Mouse (Mus musculus) liver, embryonic 16.5 days (tissue): ENCODE measurements around the gene Btbd17. TPM values are rescaled to one million over a fixed set of nuclear protein-coding genes. Genes with fewer than 3 reads are reported as not detected.
A peak's percentile ranks its signal among the peaks of the same experiment; 100 is the strongest.

Source experiments
- ATAC-seq: fragments of 200-750 bp; cut with Nextera tagmentation; 2 replicates; pipeline ENCODE4 v1.8.0; 2017; ENCODE audit warnings: low read depth, mild to moderate bottlenecking, moderate number of reproducible peaks, moderate library complexity
- H3K27ac ChIP-seq: fragments of 300-500 bp; sonication (generic); 2 replicates; pipeline ENCODE4 v1.5.1; 2014; ENCODE audit warnings: mild to moderate bottlenecking, low read length
- H3K27me3 ChIP-seq: fragments of 300-500 bp; sonication (generic); 2 replicates; pipeline ENCODE4 v1.6.1; 2014; ENCODE audit warnings: low read depth, low read length, mixed read lengths; ENCODE audit not compliant: control insufficient read depth, insufficient read depth
- H3K36me3 ChIP-seq: fragments of 300-500 bp; sonication (generic); 2 replicates; pipeline ENCODE4 v1.6.1; 2014; ENCODE audit warnings: mild to moderate bottlenecking; ENCODE audit not compliant: control insufficient read depth, insufficient read depth
- H3K4me1 ChIP-seq: fragments of 300-500 bp; sonication (generic); 2 replicates; pipeline ENCODE4 v1.6.1; 2014; ENCODE audit warnings: low read depth, low read length, mixed read lengths; ENCODE audit not compliant: control insufficient read depth
- H3K4me2 ChIP-seq: fragments of 300-500 bp; sonication (generic); 2 replicates; pipeline ENCODE4 v1.6.1; 2014; ENCODE audit warnings: low read depth, low read length, mixed read lengths
- H3K4me3 ChIP-seq: fragments of 300-500 bp; sonication (generic); 2 replicates; pipeline ENCODE4 v1.5.1; 2014; ENCODE audit warnings: low read depth, mild to moderate bottlenecking, low read length
- H3K9ac ChIP-seq: fragments of 300-500 bp; sonication (generic); 2 replicates; pipeline ENCODE4 v1.6.1; 2014; ENCODE audit warnings: low read depth, low read length
- H3K9me3 ChIP-seq: fragments of 300-500 bp; sonication (generic); replicated peaks from 2 replicates; pipeline ENCODE4 v1.6.1; 2016; ENCODE audit warnings: low read length; ENCODE audit not compliant: control insufficient read depth
- WGBS: fragments of 180-500 bp; shearing (Covaris S2); extraction: QIAGEN DNeasy Blood & Tissue Kit; methylation state at CpG from one replicate; pipeline ENCODE4 v1.1.7; 2014; ENCODE audit not compliant: insufficient replicate concordance; 5-methylcytosine and 5-hydroxymethylcytosine counted together
- polyA plus RNA-seq: library from polyadenylated mRNA; unstranded; fragments of >200 nt; fragmentation: Nextera tagmentation; extraction: Ambion mirVana; gene quantifications from 2 replicates; pipeline ENCODE4 v1.2.1, GENCODE M21; 2015

Gene Btbd17
- polyA plus RNA-seq, 1 experiment from 2014 or later, result not detected

DNA sequence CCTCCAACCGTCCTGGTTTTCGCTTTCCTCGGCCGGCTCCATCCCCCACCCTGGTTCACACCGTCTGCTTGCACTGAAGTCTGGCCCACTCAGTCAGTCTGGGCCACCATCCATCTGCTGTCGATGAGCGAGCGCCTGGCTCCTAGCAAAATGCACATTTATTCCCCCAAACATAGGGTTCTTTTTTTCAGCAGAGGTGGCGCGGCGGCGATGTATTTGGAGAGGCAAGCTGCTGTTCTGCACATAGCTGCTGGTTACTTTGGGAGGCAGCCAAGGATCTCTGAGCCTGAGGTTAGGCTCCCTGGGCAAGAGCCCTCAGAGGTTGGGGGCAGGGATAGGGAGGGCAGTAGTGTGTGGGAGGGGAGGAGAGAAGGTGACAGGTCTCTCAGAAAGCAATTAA lies 27.0 kb upstream of the Btbd17 start:
- no peaks in the 10 kb centered on the region for H3K36me3 ChIP-seq
- 79% methylated on average over 12 of the region's 12 CpGs for WGBS
- H3K27me3 ChIP-seq, result no peaks in the 10 kb centered on the region
- H3K27ac ChIP-seq, result no peak overlapping the region
- ATAC-seq, result peak; percentile 63; the same call in 1 of the 2 replicates
- no peak overlapping the region; the same call in 1 of the 2 replicates for H3K4me2 ChIP-seq
- no peaks in the 10 kb centered on the region for H3K9me3 ChIP-seq
- H3K4me1 ChIP-seq, result peaks cover 4% of the 10 kb centered on the region
- no peak overlapping the region for H3K9ac ChIP-seq
- no peak overlapping the region for H3K4me3 ChIP-seq

DNA sequence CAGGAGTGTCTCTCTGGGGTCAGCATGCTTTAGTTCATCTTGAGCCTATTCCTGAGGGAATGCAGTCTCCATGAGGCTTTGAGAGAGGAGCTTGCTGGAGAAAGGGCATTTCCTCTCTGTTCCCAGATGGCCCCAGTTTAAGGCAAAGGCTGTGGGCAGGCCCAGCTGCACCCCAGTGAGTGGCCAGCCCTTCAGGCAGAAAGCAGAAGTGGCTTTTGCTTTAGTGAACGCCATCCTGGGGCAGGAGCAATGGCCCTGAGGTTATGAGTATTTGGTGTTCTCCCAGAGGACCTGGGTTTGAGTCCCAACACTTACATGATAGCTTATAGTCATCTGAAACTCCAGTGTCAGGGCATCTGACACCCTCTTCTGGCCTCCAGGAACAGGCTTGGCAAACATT lies 25.6 kb upstream of the Btbd17 start:
- Histone ChIP-seq H3K4me1 (no peaks in the 10 kb centered on the region; the same call in 1 of the 2 replicates), H3K9ac (no peak overlapping the region), H3K36me3 (no peaks in the 10 kb centered on the region), H3K4me2 (no peak overlapping the region), H3K9me3 (no peaks in the 10 kb centered on the region), H3K27me3 (no peaks in the 10 kb centered on the region), H3K4me3 (no peak overlapping the region), H3K27ac (no peak overlapping the region)
- WGBS, result 25% methylated on average over 1 of the region's 1 CpGs
- no peak for ATAC-seq

DNA sequence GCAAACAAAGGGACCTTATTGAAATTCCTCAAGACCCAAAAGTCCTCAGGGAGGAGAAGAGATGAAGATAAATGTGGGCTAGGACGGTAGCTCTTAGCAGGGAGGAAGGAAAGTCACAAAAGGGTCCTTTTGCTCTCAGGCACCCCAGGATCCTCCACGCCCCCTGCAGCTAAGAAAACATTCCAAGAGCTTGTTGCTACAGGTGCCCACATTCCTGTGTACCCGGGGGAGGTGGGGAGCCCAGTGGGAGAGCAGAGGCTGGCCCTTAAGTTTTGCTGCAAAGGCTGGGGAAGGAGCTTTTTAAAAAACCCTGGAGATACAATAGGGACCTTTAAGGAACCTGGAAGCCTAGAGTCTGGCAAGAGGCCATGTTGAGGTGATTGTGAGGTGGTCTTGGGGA lies 24.7 kb upstream of the Btbd17 start:
- no peaks in the 10 kb centered on the region; the same call in 1 of the 2 replicates for H3K4me1 ChIP-seq

DNA sequence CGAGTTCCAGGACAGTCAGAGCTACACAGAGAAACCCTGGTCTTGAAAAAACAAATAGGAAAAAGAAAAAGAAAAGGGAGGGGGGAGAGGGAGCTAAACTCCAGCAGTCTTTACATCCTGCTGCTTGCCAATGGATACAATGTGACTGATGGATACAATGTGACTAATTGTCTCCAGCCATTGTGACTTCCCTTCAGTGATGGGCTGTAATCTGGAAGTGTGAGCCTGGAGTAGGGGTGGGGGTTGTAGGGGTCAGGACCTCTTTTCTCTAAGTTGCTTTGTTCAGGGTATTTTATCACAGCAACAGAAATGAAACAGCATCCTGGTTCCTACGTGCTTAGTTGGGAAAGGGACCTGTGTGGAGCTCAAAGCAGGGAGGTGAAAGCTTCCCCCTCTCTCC lies 23.4 kb upstream of the Btbd17 start:
- H3K9ac ChIP-seq, result no peak overlapping the region
- H3K27me3 ChIP-seq, result no peaks in the 10 kb centered on the region
- WGBS, result 52% methylated on average over 2 of the region's 2 CpGs
- no peak overlapping the region for H3K4me2 ChIP-seq
- no peak overlapping the region for H3K4me3 ChIP-seq
- no peaks in the 10 kb centered on the region for H3K9me3 ChIP-seq
- no peaks in the 10 kb centered on the region; the same call in 1 of the 2 replicates for H3K4me1 ChIP-seq
- no peak for ATAC-seq
- H3K36me3 ChIP-seq, result no peaks in the 10 kb centered on the region
- H3K27ac ChIP-seq, result no peak overlapping the region

More for the DNA sequence above, 24.7 kb upstream of the Btbd17 start:
- Histone ChIP-seq H3K27me3 (no peaks in the 10 kb centered on the region), H3K36me3 (no peaks in the 10 kb centered on the region), H3K27ac (no peak overlapping the region), H3K4me2 (no peak overlapping the region), H3K9ac (no peak overlapping the region), H3K9me3 (no peaks in the 10 kb centered on the region), H3K4me3 (no peak overlapping the region)
- ATAC-seq, result no peak
- WGBS, result 46% methylated on average over 3 of the region's 3 CpGs

DNA sequence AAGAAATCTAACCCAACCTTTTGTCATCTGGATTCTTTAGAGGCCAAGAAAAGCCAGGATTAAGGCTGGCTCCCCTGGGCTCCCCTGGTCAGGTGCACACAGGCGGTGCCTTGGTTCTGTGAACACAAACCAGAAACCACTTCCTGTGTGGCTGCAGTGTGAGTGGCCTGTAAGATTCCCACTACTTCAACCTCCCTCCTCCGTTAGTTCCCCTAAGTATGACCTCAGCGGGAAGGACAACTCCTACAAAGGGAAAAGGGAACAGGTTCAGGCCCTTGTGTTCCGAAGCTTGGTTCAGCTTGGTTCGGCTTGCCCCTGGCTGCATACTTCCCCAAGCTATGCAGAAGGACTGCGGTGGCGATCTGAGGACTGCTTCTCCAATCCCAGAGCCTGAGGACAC lies 22.4 kb upstream of the Btbd17 start:
- H3K4me1 ChIP-seq, result no peaks in the 10 kb centered on the region; the same call in 1 of the 2 replicates
- H3K4me3 ChIP-seq, result no peak overlapping the region
- H3K27me3 ChIP-seq, result no peaks in the 10 kb centered on the region
- ATAC-seq, result no peak
- no peak overlapping the region for H3K27ac ChIP-seq
- H3K9me3 ChIP-seq, result no peaks in the 10 kb centered on the region
- H3K36me3 ChIP-seq, result no peaks in the 10 kb centered on the region
- H3K9ac ChIP-seq, result no peak overlapping the region
- no peak overlapping the region for H3K4me2 ChIP-seq
- WGBS, result 34% methylated on average over 7 of the region's 7 CpGs

DNA sequence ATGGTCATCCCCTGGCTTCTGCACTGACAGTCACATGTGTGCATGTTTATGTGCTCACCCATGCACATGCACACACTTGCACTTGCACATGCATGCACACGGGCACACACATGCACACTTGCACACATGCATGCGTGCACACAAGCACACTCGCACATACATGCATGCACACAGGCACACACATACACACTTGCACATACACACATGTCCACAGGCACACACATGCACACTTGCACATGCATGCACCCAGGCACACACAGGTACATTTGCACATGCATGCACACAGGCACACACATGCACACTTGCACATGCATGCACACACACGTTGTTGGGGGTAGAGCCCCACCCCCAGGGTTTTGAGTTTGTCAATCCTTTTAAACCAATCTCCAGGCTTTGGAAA lies 21.2 kb upstream of the Btbd17 start:
- H3K36me3 ChIP-seq, result no peaks in the 10 kb centered on the region
- no peak overlapping the region for H3K4me3 ChIP-seq
- WGBS, result 58% methylated on average over 4 of the region's 4 CpGs
- no peaks in the 10 kb centered on the region for H3K9me3 ChIP-seq
- H3K27ac ChIP-seq, result no peak overlapping the region
- H3K4me2 ChIP-seq, result no peak overlapping the region
- no peaks in the 10 kb centered on the region for H3K4me1 ChIP-seq
- no peaks in the 10 kb centered on the region for H3K27me3 ChIP-seq
- ATAC-seq, result no peak
- no peak overlapping the region for H3K9ac ChIP-seq

DNA sequence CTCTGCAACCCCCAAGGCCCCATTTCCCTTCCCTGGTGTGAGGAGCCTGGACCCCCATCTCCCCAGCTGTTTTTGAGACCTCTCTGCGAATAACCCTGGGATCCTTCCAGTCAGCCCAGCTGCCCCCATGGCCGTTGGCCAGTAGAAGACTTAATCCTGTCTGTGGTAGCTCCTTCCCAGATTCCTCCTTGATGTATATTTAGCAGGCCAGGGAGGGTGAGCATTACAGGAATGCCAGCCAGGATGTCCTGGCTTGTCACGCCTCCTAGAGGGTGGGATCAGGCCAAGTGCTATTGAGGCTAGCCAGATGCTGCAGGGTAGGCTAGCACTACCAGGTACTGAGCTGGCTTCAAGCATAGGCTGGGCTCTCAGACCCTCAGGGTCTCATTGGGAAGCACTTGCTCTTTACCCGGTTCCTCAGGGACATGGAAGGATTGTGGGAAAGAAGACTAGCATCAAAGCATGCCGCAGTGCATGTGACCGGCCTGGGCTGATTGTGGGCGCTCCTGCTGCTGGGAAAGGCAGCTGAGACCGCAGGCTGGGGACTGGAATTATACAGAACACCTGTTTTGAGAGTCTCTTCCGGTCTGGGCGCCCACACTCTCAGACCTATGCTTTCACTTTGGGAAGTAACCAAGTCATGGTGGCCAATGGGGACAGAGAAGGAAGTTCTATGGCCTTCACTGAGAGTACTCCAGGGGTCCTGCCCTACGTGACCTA lies 19.3 kb upstream of the Btbd17 start:
- Histone ChIP-seq H3K4me2 (no peak overlapping the region), H3K4me1 (no peaks in the 10 kb centered on the region), H3K9me3 (no peaks in the 10 kb centered on the region), H3K4me3 (no peak overlapping the region), H3K9ac (no peak overlapping the region), H3K27ac (no peak overlapping the region), H3K27me3 (no peaks in the 10 kb centered on the region), H3K36me3 (no peaks in the 10 kb centered on the region)
- ATAC-seq, result no peak
- 60% methylated on average over 11 of the region's 11 CpGs for WGBS

- 8% methylated on average over 6 of the region's 6 CpGs for WGBS
- ATAC-seq, result peak; percentile 53; the same call in 1 of the 2 replicates
- H3K4me1 ChIP-seq, result no peaks in the 10 kb centered on the region; the same call in 1 of the 2 replicates
Observed at GRCm38 (mm10) chr11:114812731-114813240, 17.0 kb upstream of the Btbd17 start.

GRCm38 (mm10) chr11:114810344-114810743 lies 14.6 kb upstream of the Btbd17 start:
- no peak overlapping the region for H3K4me3 ChIP-seq
- no peaks in the 10 kb centered on the region for H3K9me3 ChIP-seq
- no peak overlapping the region for H3K27ac ChIP-seq
- H3K36me3 ChIP-seq, result no peaks in the 10 kb centered on the region
- no peaks in the 10 kb centered on the region; the same call in 1 of the 2 replicates for H3K4me1 ChIP-seq
- no peak overlapping the region for H3K9ac ChIP-seq
- no peak overlapping the region for H3K4me2 ChIP-seq
- H3K27me3 ChIP-seq, result no peaks in the 10 kb centered on the region
- WGBS, result 18% methylated on average over 4 of the region's 4 CpGs
- ATAC-seq, result no peak

More at GRCm38 (mm10) chr11:114812731-114813240, 17.0 kb upstream of the Btbd17 start:
- Histone ChIP-seq H3K9ac (no peak overlapping the region), H3K4me2 (no peak overlapping the region), H3K36me3 (no peaks in the 10 kb centered on the region), H3K9me3 (no peaks in the 10 kb centered on the region), H3K4me3 (no peak overlapping the region), H3K27me3 (no peaks in the 10 kb centered on the region), H3K27ac (no peak overlapping the region)
